Mouse (Mus musculus) granulocyte monocyte progenitor cell, adult 5-6 weeks (primary cell): ENCODE measurements around the gene Rhoc. TPM values are rescaled to one million over a fixed set of nuclear protein-coding genes. Genes with fewer than 3 reads are reported as not detected.
"Not testable (repeated sequence)": the region's sequence is repeated elsewhere in the genome, so short reads cannot be mapped to it uniquely, and the experiment has no call there.

Source experiments
- ATAC-seq: replicated peaks from 2 replicates; pipeline ENCODE4 v1.8.0; 2016; ENCODE audit warnings: mild to moderate bottlenecking, moderate TSS enrichment, inconsistent platforms; ENCODE audit not compliant: poor library complexity, severe bottlenecking
- total RNA-seq, 2 experiments: library from RNA; stranded (forward) in 1 of 2; stranded (reverse) in 1 of 2; fragments of 200-712, 200-1000 nt in 1 of 2; fragments of >200 nt in 1 of 2; fragmentation: Nextera tagmentation in 1 of 2; gene quantifications; 2 replicates each; pipeline ENCODE4 v1.2.3; 2014 to 2017

Gene Rhoc
- total RNA-seq, 2 experiments from 2014 or later: not detected

DNA sequence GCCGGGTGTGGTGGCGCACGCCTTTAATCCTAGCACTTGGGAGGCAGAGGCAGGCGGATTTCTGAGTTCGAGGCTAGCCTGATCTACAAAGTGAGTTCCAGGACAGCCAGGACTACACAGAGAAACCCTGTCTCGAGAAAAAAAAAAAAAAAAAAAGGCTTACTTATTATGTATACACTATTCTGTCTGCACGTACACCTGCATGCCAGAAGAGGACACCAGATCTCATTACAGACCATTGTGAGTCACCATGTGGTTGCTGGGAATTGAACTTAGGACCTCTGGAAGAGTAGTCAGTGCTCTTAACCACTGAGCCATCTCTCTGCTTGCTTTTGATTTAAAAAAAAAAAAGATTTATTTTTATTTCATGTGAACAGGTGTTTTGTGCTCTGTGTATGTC lies 25.1 kb downstream of the Rhoc start:
- not testable (repeated sequence) for ATAC-seq

DNA sequence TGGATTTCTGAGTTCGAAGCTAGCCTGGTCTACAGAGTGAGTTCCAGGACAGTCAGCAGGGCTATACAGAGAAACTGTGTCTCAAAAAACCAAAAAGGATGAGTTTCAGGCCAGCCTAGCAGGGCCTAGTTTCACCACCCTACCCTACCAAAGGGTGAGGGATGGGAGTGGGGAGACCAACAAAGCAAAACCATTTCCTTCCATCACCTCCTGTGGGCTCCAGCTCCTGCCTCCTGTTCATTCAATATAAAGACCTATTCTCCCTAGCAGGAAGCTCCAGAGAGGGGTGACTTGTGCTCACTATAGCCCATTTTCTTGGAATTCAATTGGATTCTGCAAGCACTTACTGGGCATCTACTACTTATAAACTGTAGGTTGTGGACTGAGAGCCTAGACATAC lies 26.6 kb downstream of the Rhoc start:
- no peak for ATAC-seq

DNA sequence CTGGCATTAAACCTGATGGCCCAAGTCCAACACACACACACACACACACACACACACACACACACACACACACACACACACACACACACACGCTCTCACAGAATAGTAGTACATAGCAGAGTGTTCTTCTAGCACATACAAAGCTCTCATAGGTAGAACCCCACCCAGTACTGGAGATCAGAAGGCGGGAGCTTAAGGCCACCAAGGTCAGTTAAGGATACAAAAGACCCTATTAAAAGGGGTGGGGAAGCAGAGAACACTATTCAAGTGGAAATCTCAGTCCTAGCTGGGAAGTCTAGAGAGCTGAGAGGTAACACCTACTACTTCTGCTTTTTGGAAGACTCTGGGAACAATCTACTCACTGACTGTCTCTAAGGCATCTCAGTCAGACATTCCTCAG lies 27.2 kb downstream of the Rhoc start:
- ATAC-seq: no peak

DNA sequence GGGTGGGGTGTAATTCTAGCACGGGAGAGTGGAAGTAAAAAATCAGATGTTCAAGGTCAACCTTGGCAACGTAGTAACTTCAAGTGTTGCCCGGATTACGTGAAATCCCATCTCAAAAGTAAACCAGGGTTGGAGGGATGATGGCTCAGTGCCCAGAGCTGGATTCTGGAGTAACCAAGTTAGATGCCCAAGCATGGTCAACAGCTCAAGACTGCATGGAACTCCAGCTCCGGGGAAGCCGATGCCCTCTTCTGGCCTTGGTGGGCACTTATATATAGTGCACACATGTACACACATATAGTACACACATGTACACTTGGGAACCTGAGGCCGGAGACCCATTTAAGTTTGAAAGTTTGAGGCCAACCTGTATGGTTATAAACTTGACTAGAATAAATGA lies 28.0 kb downstream of the Rhoc start:
- no peak for ATAC-seq

DNA sequence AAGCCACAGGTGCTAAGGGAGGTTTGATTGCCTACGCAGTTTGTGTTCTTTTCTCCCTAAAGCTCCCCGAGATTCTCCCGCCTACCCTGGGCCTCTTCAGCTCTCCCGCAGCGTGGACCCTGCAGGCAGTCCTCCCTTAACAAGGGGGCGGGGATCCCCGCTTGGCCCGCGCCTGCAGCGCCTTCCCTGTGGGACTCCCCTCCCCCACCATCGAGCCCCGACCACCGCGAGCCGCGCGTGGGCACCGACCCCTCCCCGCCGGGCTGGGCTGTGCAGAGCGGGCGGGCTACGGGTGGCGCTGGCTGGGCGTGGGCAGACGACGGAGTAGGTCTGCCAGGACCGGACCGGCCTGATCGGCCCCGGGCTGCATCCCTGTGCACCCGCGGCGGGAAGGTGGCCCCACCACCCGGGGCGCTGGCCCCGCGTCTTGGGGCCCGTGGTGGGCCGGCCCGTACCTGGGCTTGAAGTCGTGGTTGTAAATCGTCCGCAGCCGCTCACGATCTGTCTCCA lies 29.4 kb downstream of the Rhoc start:
- ATAC-seq: peak; percentile 39

DNA sequence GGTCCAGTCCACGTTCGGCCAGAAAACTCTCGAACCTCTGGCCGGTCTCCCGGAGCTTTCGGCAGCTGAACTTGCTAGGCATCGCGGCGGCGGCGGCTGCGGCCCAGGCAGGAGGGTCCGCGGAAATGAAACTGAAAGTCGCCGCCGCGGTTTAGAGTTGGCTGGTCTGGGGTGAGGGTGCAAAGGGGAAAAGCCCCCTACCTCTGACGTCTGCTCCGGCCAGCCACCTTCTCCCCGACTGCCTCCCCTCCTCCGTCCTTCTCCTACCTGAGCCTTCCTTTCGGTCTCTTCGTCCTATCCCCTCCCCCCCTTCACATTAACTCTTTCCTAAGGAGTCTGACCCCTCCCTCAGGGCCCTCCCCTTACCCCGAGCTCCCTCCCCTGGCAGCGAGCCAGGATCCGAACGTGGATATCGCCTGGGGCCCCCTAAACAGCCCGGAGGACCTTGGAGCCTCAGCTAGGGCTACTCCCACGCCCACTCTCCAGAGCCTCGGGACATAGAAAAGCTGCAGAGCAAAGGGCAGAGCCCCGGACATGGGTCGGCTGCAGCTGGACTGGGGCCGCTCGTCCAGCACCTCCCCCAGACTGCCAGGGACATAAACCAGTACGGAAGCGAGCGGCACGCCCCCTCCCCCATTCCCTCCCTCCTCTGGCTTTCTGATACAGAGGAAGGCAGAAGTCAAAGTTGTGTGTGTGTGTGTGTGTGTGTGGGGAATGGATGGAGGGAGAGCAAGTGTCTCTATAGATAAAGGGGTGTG lies 30.0 kb downstream of the Rhoc start, which contains the start of gene Mov10:
Gene Mov10, minus strand, starts transcription at position 573 of the 758 bp plus-strand sequence.
- ATAC-seq: peak; percentile 76

DNA sequence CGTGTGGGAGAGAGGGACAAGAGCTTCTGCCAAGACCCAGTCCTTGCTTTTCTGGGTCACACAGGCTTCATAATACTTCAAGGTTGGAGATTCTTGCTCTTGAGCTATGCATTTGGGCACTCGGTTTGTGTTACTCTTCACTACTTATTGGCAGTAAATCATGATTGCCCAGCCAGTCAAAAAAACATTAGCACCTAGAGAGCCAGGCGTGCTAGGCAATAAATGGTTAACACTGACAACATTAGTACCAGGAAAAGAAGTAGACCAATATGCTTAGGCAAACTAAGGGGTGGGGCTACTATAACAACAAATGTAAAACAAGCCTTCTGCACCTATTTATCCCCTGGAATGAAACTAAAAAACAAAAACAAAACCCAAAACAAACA lies 30.6 kb downstream of the Rhoc start:
- no peak for ATAC-seq

DNA sequence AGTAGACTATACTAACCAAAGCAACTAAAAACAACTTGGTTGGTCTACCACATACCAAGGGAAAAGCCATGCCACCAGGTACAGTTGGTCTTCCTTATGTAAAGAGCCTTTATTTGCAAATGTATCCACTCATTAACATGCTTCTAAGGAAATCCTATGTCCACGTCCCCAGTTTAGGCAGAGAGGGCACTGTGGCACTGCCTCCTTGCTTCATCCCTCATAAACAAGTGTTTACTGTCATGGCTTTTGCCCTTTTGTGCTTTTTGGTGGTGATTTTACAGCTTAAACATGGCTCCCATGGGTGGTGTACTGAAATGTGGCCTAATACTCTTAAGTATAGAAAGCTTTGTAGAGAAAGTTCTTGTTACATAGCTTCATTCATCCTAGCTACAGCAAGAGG lies 32.3 kb downstream of the Rhoc start:
- ATAC-seq: no peak

DNA sequence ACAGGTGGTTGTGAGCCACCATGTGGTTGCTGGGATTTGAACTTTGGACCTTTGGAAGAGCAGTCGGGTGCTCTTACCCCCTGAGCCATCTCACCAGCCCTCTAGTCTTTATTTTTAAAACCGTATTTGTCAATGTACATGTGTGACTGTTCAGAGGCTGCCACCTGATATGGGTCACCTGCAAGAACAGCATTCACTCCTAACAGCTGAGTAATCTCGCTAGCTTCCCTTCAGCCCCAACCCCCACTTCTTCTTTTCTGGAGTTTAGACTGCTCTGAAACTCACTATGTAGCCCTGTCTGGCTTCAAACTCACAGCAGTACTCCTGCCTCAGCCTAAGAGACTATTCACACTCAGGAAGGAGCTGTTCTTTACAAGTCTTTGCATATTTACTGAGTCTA lies 34.2 kb downstream of the Rhoc start:
- no peak for ATAC-seq

DNA sequence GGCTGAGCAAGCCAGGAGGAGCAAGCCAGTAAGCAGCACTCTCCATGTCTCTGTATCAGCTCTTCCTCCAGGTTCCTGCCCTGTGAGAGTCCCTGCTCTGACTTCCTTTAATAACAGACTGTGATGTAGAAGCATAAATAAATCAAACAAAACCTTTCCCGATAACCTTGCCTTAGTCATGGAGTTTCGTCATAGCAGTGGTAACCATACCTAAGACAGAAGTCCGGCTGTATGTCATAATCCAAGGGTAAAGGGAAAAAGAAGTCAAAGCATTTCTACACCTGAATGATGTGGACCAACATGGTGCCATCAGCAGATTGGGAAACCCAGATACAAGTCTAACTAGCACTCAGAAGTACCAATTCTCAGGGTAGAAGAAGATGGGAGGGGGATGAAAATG lies 47.6 kb downstream of the Rhoc start:
- ATAC-seq: no peak

DNA sequence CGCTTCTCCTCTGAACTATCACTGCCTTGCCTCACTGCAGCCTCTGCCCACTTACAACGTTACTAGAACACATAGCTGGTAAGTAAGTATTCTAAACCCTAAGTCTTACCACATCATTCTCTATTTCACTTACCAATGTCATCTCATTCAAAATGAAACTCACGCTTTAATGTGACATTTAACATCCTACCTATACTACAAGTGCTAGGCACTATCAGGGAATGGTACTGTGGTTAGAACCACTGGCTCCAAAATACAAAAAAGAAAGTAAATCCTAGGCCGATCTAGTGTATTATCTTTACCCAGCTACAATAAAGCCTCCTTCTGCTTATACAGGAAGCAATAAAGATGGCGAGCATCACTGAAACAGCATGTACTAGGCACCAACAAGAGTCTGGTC lies 52.9 kb downstream of the Rhoc start:
- no peak for ATAC-seq

Other genes with a start within 250 kb of the Rhoc start
- 36.4 and 42.5 TPM in 2 replicates for gene Slc16a1, start 149.7 kb upstream of the Rhoc start, total RNA-seq (2014; fragmentation: Nextera tagmentation)
- 85.3 and 88.6 TPM in 2 replicates for gene Slc16a1, start 149.7 kb upstream of the Rhoc start, total RNA-seq (2017)
- not detected in 2 replicates for gene Ppm1j, start 7.3 kb upstream of the Rhoc start, total RNA-seq (2014; fragmentation: Nextera tagmentation)
- gene Ppm1j, start 7.3 kb upstream of the Rhoc start, total RNA-seq (2017): not detected in 2 replicates
- gene Fam19a3, start 6.5 kb upstream of the Rhoc start, total RNA-seq (2014; fragmentation: Nextera tagmentation): not detected in 2 replicates
- not detected in 2 replicates for gene Fam19a3, start 6.5 kb upstream of the Rhoc start, total RNA-seq (2017)
- 12.2 and 13.9 TPM in 2 replicates for gene Mov10, start 30.2 kb downstream of the Rhoc start, total RNA-seq (2014; fragmentation: Nextera tagmentation)
- 2.4 TPM in 2 replicates for gene Mov10, start 30.2 kb downstream of the Rhoc start, total RNA-seq (2017)
- 19.7 and 27.5 TPM in 2 replicates for gene St7l, start 75.6 kb downstream of the Rhoc start, total RNA-seq (2014; fragmentation: Nextera tagmentation)
- gene St7l, start 75.6 kb downstream of the Rhoc start, total RNA-seq (2017): 18.4 and 30.3 TPM in 2 replicates
- gene Capza1, start 76.1 kb downstream of the Rhoc start, total RNA-seq (2014; fragmentation: Nextera tagmentation): 194 and 247 TPM in 2 replicates
- gene Capza1, start 76.1 kb downstream of the Rhoc start, total RNA-seq (2017): 262 and 322 TPM in 2 replicates
- gene Wnt2b, start 173.5 kb downstream of the Rhoc start, total RNA-seq (2014; fragmentation: Nextera tagmentation): not detected in 2 replicates
- not detected in 2 replicates for gene Wnt2b, start 173.5 kb downstream of the Rhoc start, total RNA-seq (2017)